ENCODE assay signal across 9 mouse cellular contexts in genomic region chrX:56531266-56531665, GRCm38 (mm10). TPM values are rescaled to one million over a fixed set of nuclear protein-coding genes. Genes with fewer than 3 reads are reported as not detected.
DNase-seq lines count a peak whose midpoint lies in the region; ATAC-seq and TF ChIP-seq lines count a peak whose summit lies in the region.
"Had no signal": no experiment of that assay in that cellular context is flagged by ENCODE, and none has a peak within 500 bp of the region (broad histone marks: within the 10 kb centered on the region; RNA-seq: fewer than 3 reads in every experiment).

No protein-coding gene starts in this region.

- H3K4me3 ChIP-seq in ES-Bruce4 (ENCODE audit: low read depth, low read length) = no peak overlapping the region
- H3K4me3 ChIP-seq in lung, postnatal 0 days (ENCODE audit: low read depth, low read length) = no peak overlapping the region
- H3K4me3 ChIP-seq: heart, embryonic 15.5 days had no signal

- H3K4me2 ChIP-seq in lung, postnatal 0 days (replicated peaks; ENCODE audit: low read depth, low read length) = no peak overlapping the region
- H3K4me2 ChIP-seq: heart, embryonic 15.5 days had no signal

- TF ChIP-seq CTCF in ES-Bruce4 (IDR thresholded peaks at IDR 0.05; ENCODE audit: low read depth, low read length) = peak; percentile 56
- peak; percentile 68 for TF ChIP-seq CTCF in lung, postnatal 0 days (IDR thresholded peaks at IDR 0.05)

- WGBS in lung, postnatal 0 days = 4% methylated on average over 3 of the region's 3 CpGs

- no peak for TF ChIP-seq POLR2A in ES-Bruce4 (IDR thresholded peaks at IDR 0.05; ENCODE audit: insufficient read depth, low read length)

- H3K27ac ChIP-seq in ES-Bruce4 (ENCODE audit: insufficient read depth, low read length) = no peak overlapping the region
- H3K27ac ChIP-seq in lung, postnatal 0 days (ENCODE audit: low read length) = no peak overlapping the region
- H3K27ac ChIP-seq: heart, embryonic 15.5 days had no signal

- no peak for TF ChIP-seq EP300 in ES-Bruce4 (IDR thresholded peaks at IDR 0.05; ENCODE audit: insufficient read depth, low read depth, low read length)
- TF ChIP-seq EP300 in lung, postnatal 0 days (IDR thresholded peaks at IDR 0.05) = no peak

- H3K4me1 ChIP-seq in ES-Bruce4 (ENCODE audit: control insufficient read depth, insufficient read depth, low read length) = no peaks in the 10 kb centered on the region
- H3K4me1 ChIP-seq in lung, postnatal 0 days (ENCODE audit: insufficient read depth, low read depth, low read length) = no peaks in the 10 kb centered on the region
- H3K4me1 ChIP-seq: heart, embryonic 15.5 days had no signal

- ATAC-seq in lung, postnatal 0 days = no peak

- H3K36me3 ChIP-seq in ES-Bruce4 (ENCODE audit: control insufficient read depth, insufficient read depth, low read length, poor library complexity, severe bottlenecking) = no peaks in the 10 kb centered on the region
- H3K36me3 ChIP-seq in lung, postnatal 0 days (ENCODE audit: insufficient read depth, low read length) = no peaks in the 10 kb centered on the region
- H3K36me3 ChIP-seq: heart, embryonic 15.5 days had no signal

- no peaks in the 10 kb centered on the region for H3K27me3 ChIP-seq in ES-Bruce4 (ENCODE audit: control insufficient read depth, insufficient read depth, low read length, poor library complexity, severe bottlenecking)
- no peaks in the 10 kb centered on the region for H3K27me3 ChIP-seq in lung, postnatal 0 days (replicated peaks; ENCODE audit: insufficient read depth, low read length)
- H3K27me3 ChIP-seq: heart, embryonic 15.5 days had no signal

- DNase-seq in 416B (ENCODE audit: low read depth) = peak; percentile 54
- DNase-seq in cerebellum, adult 18-20 months = peak; percentile 66 to 70
- peak; percentile 47 to 54 for DNase-seq in frontal cortex, postnatal 25 days (ENCODE audit: low spot score in 2 of 2)
- peak; percentile 73 for DNase-seq in layer of hippocampus, adult 11-12 months (ENCODE audit: low spot score)
- DNase-seq in lung, postnatal 0 days (ENCODE audit: low spot score) = peak; percentile 55
- DNase-seq in right cerebral cortex, postnatal 25 days = peak; percentile 43
- DNase-seq in yolk sac, embryonic 10.5 days (ENCODE audit: low spot score) = peak; percentile 9

- no peak overlapping the region for H3K9ac ChIP-seq in ES-Bruce4 (ENCODE audit: low read depth, poor library complexity, severe bottlenecking)
- H3K9ac ChIP-seq in lung, postnatal 0 days (replicated peaks; ENCODE audit: low read depth) = no peak overlapping the region
- H3K9ac ChIP-seq: heart, embryonic 15.5 days had no signal

- no peaks in the 10 kb centered on the region for H3K9me3 ChIP-seq in ES-Bruce4 (replicated peaks; ENCODE audit: control insufficient read depth, insufficient read depth, low read length, poor library complexity, severe bottlenecking)
- no peaks in the 10 kb centered on the region for H3K9me3 ChIP-seq in lung, postnatal 0 days (ENCODE audit: low read length)
- H3K9me3 ChIP-seq: heart, embryonic 15.5 days had no signal

RNA-seq across cellular contexts. Expression of gene Gm10477, which starts 6.7 kb away (rescaled TPM):
- polyA plus RNA-seq in ES-Bruce4 (2011; ENCODE audit: insufficient read depth, insufficient read length, low read depth, missing spikeins) = not detected in 2 replicates
- polyA plus RNA-seq in lung, postnatal 0 days (2015; fragmentation: Nextera tagmentation; extraction: Ambion mirVana) = not detected in 2 replicates
- polyA plus RNA-seq: heart, embryonic 15.5 days had no signal

RNA-seq across cellular contexts. Expression of gene Gm648, which starts 18.1 kb away (rescaled TPM):
- 1.1 TPM in 1 of 2 replicates, not detected in the other for polyA plus RNA-seq in ES-Bruce4 (2011; ENCODE audit: insufficient read depth, insufficient read length, low read depth, missing spikeins)
- polyA plus RNA-seq in lung, postnatal 0 days (2015; fragmentation: Nextera tagmentation; extraction: Ambion mirVana) = 0.11 TPM in 1 of 2 replicates, not detected in the other
- polyA plus RNA-seq: heart, embryonic 15.5 days had no signal

Comparison
In these comparisons a context has a peak if more than half of its experiments do, and no peak if none do; other contexts are left out.
1. DNase-seq: peak in every context shown above with its lines; median percentile 73 in layer of hippocampus, adult 11-12 months; 68 in cerebellum, adult 18-20 months; 55 in lung, postnatal 0 days; 54 in 416B; 50 in frontal cortex, postnatal 25 days; 43 in right cerebral cortex, postnatal 25 days; 9 in yolk sac, embryonic 10.5 days.